Mouse (Mus musculus): ENCODE measurements around the gene Spats2. TPM values are rescaled to one million over a fixed set of nuclear protein-coding genes. Genes with fewer than 3 reads are reported as not detected.

Spats2 gene
- polyA plus RNA-seq, 2 experiments: 39.7 to 47.1 TPM

- Histone ChIP-seq H3K27ac (replicated peaks; ENCODE audit: low read depth, low read length) (no peak overlapping the region), H3K4me1 (ENCODE audit: control insufficient read depth, insufficient read depth, low read length) (no peaks in the 10 kb centered on the region), H3K4me2 (replicated peaks; ENCODE audit: low read depth, low read length, severe bottlenecking) (no peak overlapping the region), H3K9ac (ENCODE audit: low read depth, low read length, severe bottlenecking) (no peak overlapping the region), H3K9me3 (ENCODE audit: control insufficient read depth, low read length) (no peaks in the 10 kb centered on the region), H3K4me3 (replicated peaks; ENCODE audit: low read length) (no peak overlapping the region), H3K36me3 (ENCODE audit: control insufficient read depth, insufficient read depth, low read length) (peaks cover 58% of the 10 kb centered on the region), H3K27me3 (ENCODE audit: control insufficient read depth, insufficient read depth, low read length) (no peaks in the 10 kb centered on the region)
- no peak for DNase-seq (ENCODE audit: low spot score)
- 85% methylated on average over 10 of the region's 10 CpGs for WGBS
- no peak for TF ChIP-seq POLR2A (IDR thresholded peaks at IDR 0.05; ENCODE audit: borderline replicate concordance, extremely low read depth, insufficient read depth, insufficient read length)
- no peak for ATAC-seq (ENCODE audit: low FRiP score, low read depth)
Measured at GRCm38 (mm10) chr15:99213183-99213582, 87.5 kb downstream of the Spats2 start.

GRCm38 (mm10) chr15:99214941-99215340 lies 89.2 kb downstream of the Spats2 start:
- Histone ChIP-seq H3K27ac (replicated peaks; ENCODE audit: low read depth, low read length) (no peak overlapping the region), H3K36me3 (ENCODE audit: control insufficient read depth, insufficient read depth, low read length) (peaks cover 44% of the 10 kb centered on the region), H3K4me1 (ENCODE audit: control insufficient read depth, insufficient read depth, low read length) (no peaks in the 10 kb centered on the region), H3K4me3 (replicated peaks; ENCODE audit: low read length) (no peak overlapping the region), H3K27me3 (ENCODE audit: control insufficient read depth, insufficient read depth, low read length) (no peaks in the 10 kb centered on the region), H3K9me3 (ENCODE audit: control insufficient read depth, low read length) (no peaks in the 10 kb centered on the region), H3K4me2 (replicated peaks; ENCODE audit: low read depth, low read length, severe bottlenecking) (no peak overlapping the region), H3K9ac (ENCODE audit: low read depth, low read length, severe bottlenecking) (no peak overlapping the region)
- no peak for ATAC-seq (ENCODE audit: low FRiP score, low read depth)
- DNase-seq (ENCODE audit: low spot score): peak; percentile 37
- WGBS: 75% methylated on average over 2 of the region's 2 CpGs
- TF ChIP-seq POLR2A (IDR thresholded peaks at IDR 0.05; ENCODE audit: borderline replicate concordance, extremely low read depth, insufficient read depth, insufficient read length): no peak

GRCm38 (mm10) chr15:99215741-99216463 lies 90.2 kb downstream of the Spats2 start:
- TF ChIP-seq POLR2A (IDR thresholded peaks at IDR 0.05; ENCODE audit: borderline replicate concordance, extremely low read depth, insufficient read depth, insufficient read length): no peak
- Histone ChIP-seq H3K4me1 (ENCODE audit: control insufficient read depth, insufficient read depth, low read length) (no peaks in the 10 kb centered on the region), H3K27ac (replicated peaks; ENCODE audit: low read depth, low read length) (no peak overlapping the region), H3K4me2 (replicated peaks; ENCODE audit: low read depth, low read length, severe bottlenecking) (no peak overlapping the region), H3K27me3 (ENCODE audit: control insufficient read depth, insufficient read depth, low read length) (no peaks in the 10 kb centered on the region), H3K4me3 (replicated peaks; ENCODE audit: low read length) (no peak overlapping the region), H3K9ac (ENCODE audit: low read depth, low read length, severe bottlenecking) (no peak overlapping the region), H3K9me3 (ENCODE audit: control insufficient read depth, low read length) (no peaks in the 10 kb centered on the region), H3K36me3 (ENCODE audit: control insufficient read depth, insufficient read depth, low read length) (peaks cover 35% of the 10 kb centered on the region)
- 88% methylated on average over 11 of the region's 11 CpGs for WGBS
- ATAC-seq (ENCODE audit: low FRiP score, low read depth): no peak
- DNase-seq (ENCODE audit: low spot score): no peak

DNA sequence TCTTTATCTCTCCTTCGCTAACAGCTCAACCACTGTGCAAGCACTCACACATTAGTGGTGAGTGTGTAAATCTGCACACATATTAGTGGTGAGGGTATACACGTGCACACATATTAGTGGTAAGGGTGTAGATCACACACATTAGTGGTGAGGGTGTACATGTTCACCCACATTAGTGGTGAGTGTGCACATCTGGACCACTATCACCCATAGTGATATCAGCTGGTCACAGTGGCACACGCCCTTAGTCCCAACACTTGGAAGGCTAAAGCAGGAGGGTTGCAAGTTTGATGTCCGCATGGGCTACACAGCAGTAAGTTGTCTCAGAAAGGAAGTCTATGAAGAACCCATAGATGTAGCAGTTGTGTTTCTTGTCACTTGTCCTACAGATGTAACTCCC lies 91.9 kb downstream of the Spats2 start:
- WGBS: 90% methylated on average over 4 of the region's 4 CpGs
- Histone ChIP-seq H3K9me3 (ENCODE audit: control insufficient read depth, low read length) (no peaks in the 10 kb centered on the region), H3K4me2 (replicated peaks; ENCODE audit: low read depth, low read length, severe bottlenecking) (no peak overlapping the region), H3K27me3 (ENCODE audit: control insufficient read depth, insufficient read depth, low read length) (peaks cover 14% of the 10 kb centered on the region), H3K36me3 (ENCODE audit: control insufficient read depth, insufficient read depth, low read length) (peaks cover 18% of the 10 kb centered on the region), H3K4me1 (ENCODE audit: control insufficient read depth, insufficient read depth, low read length) (peaks cover 9% of the 10 kb centered on the region), H3K27ac (replicated peaks; ENCODE audit: low read depth, low read length) (no peak overlapping the region), H3K4me3 (replicated peaks; ENCODE audit: low read length) (no peak overlapping the region), H3K9ac (ENCODE audit: low read depth, low read length, severe bottlenecking) (no peak overlapping the region)
- ATAC-seq (ENCODE audit: low FRiP score, low read depth) (no peak), DNase-seq (ENCODE audit: low spot score) (no peak)
- TF ChIP-seq POLR2A (IDR thresholded peaks at IDR 0.05; ENCODE audit: borderline replicate concordance, extremely low read depth, insufficient read depth, insufficient read length): no peak

DNA sequence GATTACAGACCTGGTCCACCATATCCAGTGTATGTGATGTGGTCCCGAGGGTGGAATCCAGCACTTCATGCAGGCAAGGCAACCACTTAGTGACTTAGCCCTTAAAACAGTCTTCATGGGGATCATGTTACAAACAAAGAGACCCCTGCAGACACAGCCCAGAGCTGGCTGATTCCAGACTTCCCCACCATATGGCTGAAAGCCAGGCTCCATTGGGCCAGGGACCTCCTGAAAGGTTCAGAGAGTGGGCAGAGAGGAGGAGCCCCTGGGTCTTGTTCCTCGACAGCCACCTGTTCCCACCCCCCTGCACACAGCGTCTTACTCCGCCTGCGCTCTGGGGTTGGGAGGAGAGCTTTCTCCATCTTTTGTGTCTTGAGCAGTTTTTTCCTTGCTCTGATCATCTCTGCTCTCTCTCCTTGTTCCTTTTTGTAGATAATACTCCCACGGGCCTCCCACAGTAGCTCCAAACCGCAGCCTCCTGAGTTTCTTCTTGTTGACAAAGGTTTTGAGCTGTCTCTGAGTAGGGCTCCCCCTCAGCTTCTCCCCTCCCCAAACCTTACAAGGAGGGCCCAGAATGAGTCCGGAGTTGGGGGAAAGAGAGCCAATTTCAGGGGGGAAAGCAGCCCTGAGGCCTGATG lies 95.7 kb downstream of the Spats2 start:
- TF ChIP-seq POLR2A (IDR thresholded peaks at IDR 0.05; ENCODE audit: borderline replicate concordance, extremely low read depth, insufficient read depth, insufficient read length): no peak
- Histone ChIP-seq H3K4me2 (replicated peaks; ENCODE audit: low read depth, low read length, severe bottlenecking) (no peak overlapping the region), H3K9ac (ENCODE audit: low read depth, low read length, severe bottlenecking) (no peak overlapping the region), H3K4me1 (ENCODE audit: control insufficient read depth, insufficient read depth, low read length) (peaks cover 33% of the 10 kb centered on the region), H3K27me3 (ENCODE audit: control insufficient read depth, insufficient read depth, low read length) (peaks cover 50% of the 10 kb centered on the region), H3K27ac (replicated peaks; ENCODE audit: low read depth, low read length) (no peak overlapping the region), H3K9me3 (ENCODE audit: control insufficient read depth, low read length) (no peaks in the 10 kb centered on the region), H3K4me3 (replicated peaks; ENCODE audit: low read length) (no peak overlapping the region), H3K36me3 (ENCODE audit: control insufficient read depth, insufficient read depth, low read length) (no peaks in the 10 kb centered on the region)
- DNase-seq (ENCODE audit: low spot score): no peak
- WGBS: 6% methylated on average over 8 of the region's 8 CpGs
- peak; percentile 56; the same call in 1 of the 2 replicates for ATAC-seq (ENCODE audit: low FRiP score, low read depth)
